ENCODE assay signal across 1 mouse cellular context in genomic region chr12:99617241-99617804, GRCm38 (mm10).
TF ChIP-seq lines count a peak whose summit lies in the region.

No protein-coding gene starts in this region.

TF ChIP-seq in CH12.LX, 34 proteins besides CTCF, POLR2A, EP300 and RAD21 (continued from another document):
- TF ChIP-seq MEF2A (IDR thresholded peaks at IDR 0.05; ENCODE audit: borderline replicate concordance, low read depth, low read length) (0 out of 2 replicates have a peak, but pooled peaks have one; percentile 23), TCF12 (IDR thresholded peaks at IDR 0.05; ENCODE audit: low read depth, low read length) (0 out of 2 replicates have a peak, but pooled peaks have one; percentile 44), PAX5 (IDR thresholded peaks at IDR 0.05; ENCODE audit: low read length) (no peak), CHD1 (IDR thresholded peaks at IDR 0.05; ENCODE audit: low read depth, low read length) (no peak), MAFK (IDR thresholded peaks at IDR 0.05; ENCODE audit: insufficient replicate concordance, low read length) (no peak), SIN3A (IDR thresholded peaks at IDR 0.05; ENCODE audit: low read length) (no peak), TBP (conservative IDR thresholded peaks at IDR 0.05; ENCODE audit: low read depth, low read length) (no peak), ETS1 (conservative IDR thresholded peaks at IDR 0.05; ENCODE audit: low read depth, low read length) (peak; percentile 54; the same call in 1 of the 2 replicates), ZNF384 (IDR thresholded peaks at IDR 0.05; ENCODE audit: low read depth, low read length) (peak; percentile 87), JUN (IDR thresholded peaks at IDR 0.05; ENCODE audit: insufficient read depth, low read depth, low read length) (no peak), NRF1 (IDR thresholded peaks at IDR 0.05; ENCODE audit: low read depth, low read length) (no peak)
